Mouse (Mus musculus) bone marrow, adult 2 months (tissue): Measurements from ENCODE around the gene Gm20661.

Source experiments
- CTCF ChIP-seq: fragments of 200-500 bp; IDR thresholded peaks from 2 replicates; pipeline ENCODE4 v1.5.1; 2011; ENCODE audit warnings: low read length, control low read depth; ENCODE audit not compliant: control insufficient read depth, insufficient read depth
- POLR2A ChIP-seq: fragments of 200-500 bp; IDR thresholded peaks from 2 replicates; pipeline ENCODE4 v1.6.1; 2011; ENCODE audit warnings: low read depth, mild to moderate bottlenecking, control low read depth, low read length, borderline replicate concordance; ENCODE audit not compliant: control insufficient read depth

DNA sequence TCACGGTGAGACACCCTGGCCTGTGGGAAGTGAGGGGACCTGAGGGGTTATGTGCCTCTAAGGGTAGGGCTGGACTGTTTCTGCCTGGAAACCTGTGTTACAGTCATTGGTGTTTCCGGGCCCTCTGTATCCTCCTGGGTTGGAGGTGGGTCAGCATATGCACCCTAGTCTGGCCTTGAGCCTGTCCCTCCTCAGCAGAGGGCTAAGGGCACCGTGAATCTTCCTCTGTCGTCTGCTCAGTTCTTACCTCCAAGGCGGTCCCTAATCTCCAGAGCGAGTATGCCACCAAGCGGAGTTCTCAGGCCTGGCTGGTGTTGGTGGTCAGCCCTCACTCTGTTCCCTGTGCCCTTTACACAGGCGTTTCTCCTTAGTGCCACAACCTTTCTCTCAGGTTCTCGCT is 19.9 kb upstream of the Gm20661 start:
- TF ChIP-seq CTCF (no peak), POLR2A (no peak)
